Mouse (Mus musculus) left cerebral cortex, postnatal 25 days (tissue): ENCODE results near the gene Zfp358. TPM values are rescaled to one million over a fixed set of nuclear protein-coding genes. Genes with fewer than 3 reads are reported as not detected.
A peak's percentile ranks its signal among the peaks of the same experiment; 100 is the strongest.

Experiments
- DNase-seq, 2 experiments: peaks; one replicate each; pipeline ENCODE4 v3.0.0; 2022; ENCODE audit warnings: low spot score in 2 of 2, mixed read lengths in 1 of 2
- intact Hi-C: fragments of 180-260 bp; cut with DNase I; formaldehyde crosslinking; loops from one replicate; pipeline ENCODE4 v1.15.1; 2025
- total RNA-seq, 2 experiments: library from RNA; stranded (reverse); gene quantifications; 2 replicates each; pipeline ENCODE4 v1.2.3; 2021

Gene Zfp358
- 10 to 100 TPM; 28.2 to 30.3 TPM for total RNA-seq

DNA sequence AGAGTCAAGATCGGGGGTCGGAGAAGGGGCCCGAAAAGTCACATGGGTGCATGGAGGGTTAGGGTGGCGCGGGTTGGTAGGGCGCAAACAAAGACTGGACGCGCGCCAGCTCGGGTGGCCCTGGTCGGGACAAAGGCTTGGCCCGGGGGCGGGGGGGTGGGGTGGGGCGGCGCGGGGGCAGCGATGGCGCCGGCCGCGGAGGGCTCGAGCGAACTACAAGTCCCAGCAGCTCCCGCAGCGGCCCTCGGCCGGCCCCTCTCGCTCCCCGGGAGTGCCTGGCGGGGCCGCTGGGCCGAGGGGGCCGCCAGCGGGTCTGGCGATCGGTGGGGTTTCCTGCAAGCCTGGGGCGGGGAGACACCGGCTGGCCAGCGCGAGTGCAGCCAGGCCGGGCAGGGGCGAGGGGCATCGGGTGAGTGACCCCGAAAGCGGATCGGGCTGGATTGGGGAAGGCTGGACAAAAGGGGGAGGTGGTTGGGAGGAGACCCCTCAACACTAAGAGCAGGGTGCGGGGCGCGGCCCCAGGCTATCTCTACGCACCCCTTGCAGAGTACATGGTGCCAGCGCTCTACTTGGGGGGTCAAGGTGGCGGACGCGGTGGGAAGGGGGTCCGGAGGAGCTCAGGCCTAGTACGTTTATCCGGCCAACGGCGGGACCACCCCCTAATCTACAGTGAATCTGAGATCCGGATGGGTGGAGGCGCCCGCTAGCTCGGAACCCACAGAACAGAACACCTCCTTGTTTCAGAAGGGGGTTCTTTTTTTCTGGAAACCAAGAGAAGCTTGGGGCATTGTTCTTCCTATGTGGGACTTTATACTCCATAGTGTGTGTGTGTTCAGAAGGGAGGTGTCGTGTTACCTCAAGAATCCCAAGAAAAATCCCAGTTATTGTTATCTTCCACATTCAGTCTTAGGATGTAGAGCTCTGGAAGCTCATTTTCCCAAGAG, at the start of gene Zfp358:
Zfp358 (plus strand) TSS at position 238 of the 944 bp plus-strand sequence.
- peak; percentile 60 to 68 for DNase-seq
- intact Hi-C loops, result no loop called here

GRCm38 (mm10) chr8:3449226-3449625, 43.7 kb upstream of the Zfp358 start:
- intact Hi-C loops, result no loop called here
- no peak for DNase-seq

GRCm38 (mm10) chr8:3450670-3451069, 42.3 kb upstream of the Zfp358 start:
- DNase-seq, result peak; percentile 25 to 34
- intact Hi-C loops, result no loop called here

- intact Hi-C loops, result no loop called here
- no peak for DNase-seq
Observed at GRCm38 (mm10) chr8:3451992-3452391, 40.9 kb upstream of the Zfp358 start.

DNA sequence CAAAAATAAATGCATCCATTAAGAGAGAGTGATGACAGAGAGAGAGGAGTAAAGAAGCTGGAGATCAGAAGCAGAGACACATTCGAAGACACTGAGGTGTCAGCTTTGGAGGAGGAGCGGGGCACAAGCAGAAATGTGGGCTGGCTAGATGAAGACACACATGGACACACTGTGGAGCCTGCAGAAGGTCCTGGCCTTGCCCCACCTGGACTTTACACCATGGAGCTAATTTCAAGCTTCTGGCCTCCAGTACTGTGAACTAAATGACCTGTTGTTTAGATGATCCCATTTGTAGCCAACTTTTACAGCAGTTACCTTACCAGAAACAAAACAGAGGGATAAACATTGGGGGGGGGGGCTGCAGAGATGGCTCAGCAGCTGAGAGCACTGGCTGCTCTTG, 29.7 kb upstream of the Zfp358 start:
- no peak for DNase-seq
- intact Hi-C loops, result loop anchor here (5.0 kb wide), 2 partner anchors 34 to 214 kb away; partner anchors contain the start of gene Trappc5

- intact Hi-C loops, result loop anchor here (5.0 kb wide), 2 partner anchors 33 to 213 kb away; partner anchors contain the start of gene Trappc5
- no peak for DNase-seq
Observed at GRCm38 (mm10) chr8:3464309-3464708, 28.6 kb upstream of the Zfp358 start.

- peak; percentile 81 to 82 for DNase-seq
- intact Hi-C loops, result no loop called here
Observed at GRCm38 (mm10) chr8:3467006-3467885, 25.7 kb upstream of the Zfp358 start, which contains the start of gene Pex11g. Gene Pex11g, minus strand, starts transcription at chr8:3467680.

DNA sequence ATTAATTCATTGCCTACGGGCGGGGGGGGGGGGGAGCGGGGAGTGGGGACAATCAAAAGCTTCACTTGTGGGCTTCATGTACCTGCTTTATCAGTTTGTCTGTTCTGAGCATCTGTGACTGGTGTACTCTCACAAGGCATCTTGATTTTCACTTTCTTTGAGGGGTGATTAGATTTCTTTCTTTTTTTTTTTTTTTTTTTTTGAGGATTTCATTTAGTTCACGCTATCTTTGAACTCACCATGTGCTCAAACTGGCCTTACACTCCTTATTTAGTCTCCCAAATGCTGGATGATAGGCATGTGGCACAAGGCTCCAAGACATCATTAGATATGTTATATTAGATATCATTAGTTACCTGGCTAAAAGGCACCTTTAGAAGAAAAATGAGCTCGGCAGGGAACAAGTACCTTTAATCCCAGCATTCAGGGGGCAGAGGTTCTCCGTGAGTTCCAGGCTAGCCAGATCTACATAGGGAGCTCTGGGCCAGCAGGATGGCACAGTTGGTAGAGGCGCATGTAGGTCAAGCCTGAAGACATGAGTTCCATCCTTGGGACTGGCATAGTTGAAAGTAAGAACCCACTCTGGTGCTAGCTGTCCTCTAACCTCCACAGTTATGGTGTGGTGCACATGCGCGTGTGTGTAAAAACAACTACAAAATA, 24.9 kb upstream of the Zfp358 start:
- no peak for DNase-seq
- intact Hi-C loops, result no loop called here

DNA sequence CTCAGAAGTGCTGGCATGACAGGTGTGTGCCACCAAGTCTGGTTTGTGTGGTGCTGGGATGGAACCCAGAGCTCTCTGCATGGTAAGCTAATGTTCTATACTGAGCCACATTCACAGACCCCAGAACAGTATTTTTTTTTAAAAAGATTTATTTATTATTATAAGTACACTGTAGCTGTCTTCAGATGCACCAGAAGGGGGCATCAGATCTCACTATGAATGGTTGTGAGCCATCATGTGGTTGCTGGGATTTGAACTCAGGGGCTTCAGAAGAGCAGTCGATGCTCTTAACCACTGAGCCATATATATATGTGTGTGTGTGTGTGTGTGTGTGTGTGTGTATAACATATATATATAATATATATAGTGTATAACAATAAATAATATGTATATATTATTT, 24.1 kb upstream of the Zfp358 start:
- no peak for DNase-seq
- intact Hi-C loops, result no loop called here

- intact Hi-C loops, result no loop called here
Observed at GRCm38 (mm10) chr8:3470562-3470961, 22.4 kb upstream of the Zfp358 start, which contains the start of gene Tex45. Gene Tex45, plus strand, starts transcription at chr8:3470862.

DNA sequence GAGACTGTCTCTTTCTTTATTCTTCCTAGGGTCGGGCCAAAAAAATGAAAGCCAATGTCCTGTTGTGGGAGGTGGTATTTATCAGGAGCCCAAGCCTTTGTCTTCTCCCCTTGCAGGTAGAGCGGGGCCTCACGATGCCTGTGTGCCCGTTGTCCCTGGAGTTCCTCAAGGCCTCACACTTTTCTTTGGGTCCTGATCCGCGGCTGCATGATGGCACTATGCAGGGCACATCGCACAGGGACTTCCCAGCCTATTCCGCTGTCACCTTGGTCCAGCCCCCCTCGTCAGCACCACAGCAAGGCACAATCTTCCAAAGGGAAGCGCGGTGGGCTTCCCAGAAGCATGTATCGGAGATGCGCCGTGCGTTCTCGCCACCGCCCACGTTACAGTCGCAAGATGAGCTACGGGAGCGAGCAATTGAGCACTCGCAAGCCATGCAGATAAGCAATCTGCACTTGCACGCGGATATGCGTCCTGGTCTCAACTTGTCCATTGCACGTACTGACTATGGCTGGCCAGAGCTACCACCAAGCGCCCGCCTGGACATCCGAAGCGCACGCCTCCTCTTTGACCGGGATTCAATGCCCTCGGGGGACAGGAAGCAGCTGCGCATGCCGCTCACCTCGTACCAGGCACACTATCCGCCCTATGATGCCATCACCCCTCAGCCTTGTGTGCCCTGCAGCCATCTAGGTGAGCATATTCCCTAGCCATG, 17.1 kb upstream of the Zfp358 start:
- no peak for DNase-seq
- intact Hi-C loops, result no loop called here

More at GRCm38 (mm10) chr8:3470562-3470961, 22.4 kb upstream of the Zfp358 start, which contains the start of gene Tex45:
- DNase-seq, result no peak

- no peak for DNase-seq
- intact Hi-C loops, result no loop called here
Observed at GRCm38 (mm10) chr8:3480221-3480785, 12.6 kb upstream of the Zfp358 start.

- no peak for DNase-seq
- intact Hi-C loops, result no loop called here
Observed at GRCm38 (mm10) chr8:3481605-3482004, 11.3 kb upstream of the Zfp358 start.

- intact Hi-C loops, result no loop called here
- no peak for DNase-seq
Observed at GRCm38 (mm10) chr8:3482240-3482740, 10.6 kb upstream of the Zfp358 start.

- intact Hi-C loops, result no loop called here
- DNase-seq, result no peak
Observed at GRCm38 (mm10) chr8:3483546-3483945, 9.4 kb upstream of the Zfp358 start.

DNA sequence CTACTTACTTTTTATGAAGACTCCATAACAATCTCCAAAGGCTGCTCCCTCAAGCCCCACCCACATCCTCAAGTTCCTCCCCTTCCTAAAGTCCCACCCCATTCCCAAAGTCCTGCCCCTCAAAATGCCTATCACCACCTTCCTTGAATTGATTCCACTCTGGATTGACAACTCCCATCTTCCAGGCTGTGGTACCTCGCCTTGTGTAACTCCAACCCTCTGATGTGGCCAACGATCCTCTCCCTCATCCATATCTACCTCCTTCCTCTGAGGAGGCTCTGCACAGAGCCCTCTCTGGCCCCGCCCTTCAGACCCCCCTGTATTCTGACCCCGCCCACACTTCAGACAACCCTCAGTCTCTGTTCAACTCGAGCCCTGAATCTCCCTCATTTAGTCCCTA, 7.7 kb upstream of the Zfp358 start:
- DNase-seq, result no peak
- intact Hi-C loops, result no loop called here

- intact Hi-C loops, result no loop called here
- DNase-seq, result no peak
Observed at GRCm38 (mm10) chr8:3493845-3494208, 889 bp downstream of the Zfp358 start.
